Mouse (Mus musculus) heart, adult 11 months (tissue): ENCODE results near the gene Kcnq1.

Experiments
- DNase-seq: peaks from one replicate; pipeline ENCODE4 v3.0.0; 2022

Kcnq1 gene

DNA sequence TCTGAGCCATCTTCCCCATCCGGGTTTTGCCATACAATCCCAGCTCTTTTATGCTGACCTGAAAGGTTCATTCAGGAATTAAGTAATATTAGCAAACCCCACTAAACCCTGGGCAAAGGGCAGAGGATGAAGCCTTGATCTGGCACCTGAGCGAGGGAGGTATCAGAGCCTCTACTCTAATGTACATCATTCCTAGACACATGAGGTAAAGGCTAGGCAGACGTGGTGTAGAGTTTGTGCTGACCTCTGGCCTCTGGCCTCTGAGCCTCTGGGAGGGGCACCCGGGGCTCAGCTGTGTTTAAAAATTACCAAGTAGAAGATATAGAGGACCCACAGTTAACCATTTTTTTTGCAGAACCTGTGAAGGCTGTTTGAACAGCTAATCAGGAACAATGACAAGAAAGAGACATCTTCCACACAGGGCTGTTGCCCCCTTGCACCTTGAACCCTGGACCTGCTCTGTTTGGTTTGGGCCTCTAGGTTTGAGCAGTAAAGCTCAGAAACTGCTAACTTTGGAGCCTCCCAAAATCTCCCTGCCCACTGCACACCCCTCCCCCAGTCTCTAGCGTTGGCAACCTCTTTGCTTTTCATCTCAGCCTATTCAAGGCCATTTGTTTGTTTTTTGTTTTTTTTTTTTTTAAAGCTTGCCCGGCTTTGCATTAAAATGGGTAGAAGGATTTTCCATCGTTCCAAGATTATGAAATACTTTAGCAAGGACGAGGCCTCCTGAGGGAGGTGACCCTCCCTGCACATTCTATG is 180.5 kb downstream of the Kcnq1 start:
- DNase-seq = no peak

DNA sequence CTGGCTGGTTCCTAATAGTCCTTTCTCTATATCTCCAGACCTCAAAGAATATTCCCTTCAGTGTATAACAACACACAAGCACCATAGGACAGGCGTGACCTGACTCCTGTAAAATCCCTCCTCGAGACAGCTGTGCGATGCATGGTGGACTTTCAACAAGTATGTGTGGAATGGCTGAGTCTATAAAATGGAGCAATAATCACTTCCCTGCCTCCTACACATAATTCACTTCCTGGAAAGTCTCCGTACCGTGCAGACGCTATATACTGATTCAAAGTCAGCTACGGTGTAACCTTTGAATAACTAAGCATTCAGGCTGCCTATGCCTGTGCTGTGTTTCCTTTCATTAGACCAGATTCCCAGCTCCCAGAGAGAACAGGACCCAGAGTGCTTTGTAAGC is 182.0 kb downstream of the Kcnq1 start:
- DNase-seq = no peak

DNA sequence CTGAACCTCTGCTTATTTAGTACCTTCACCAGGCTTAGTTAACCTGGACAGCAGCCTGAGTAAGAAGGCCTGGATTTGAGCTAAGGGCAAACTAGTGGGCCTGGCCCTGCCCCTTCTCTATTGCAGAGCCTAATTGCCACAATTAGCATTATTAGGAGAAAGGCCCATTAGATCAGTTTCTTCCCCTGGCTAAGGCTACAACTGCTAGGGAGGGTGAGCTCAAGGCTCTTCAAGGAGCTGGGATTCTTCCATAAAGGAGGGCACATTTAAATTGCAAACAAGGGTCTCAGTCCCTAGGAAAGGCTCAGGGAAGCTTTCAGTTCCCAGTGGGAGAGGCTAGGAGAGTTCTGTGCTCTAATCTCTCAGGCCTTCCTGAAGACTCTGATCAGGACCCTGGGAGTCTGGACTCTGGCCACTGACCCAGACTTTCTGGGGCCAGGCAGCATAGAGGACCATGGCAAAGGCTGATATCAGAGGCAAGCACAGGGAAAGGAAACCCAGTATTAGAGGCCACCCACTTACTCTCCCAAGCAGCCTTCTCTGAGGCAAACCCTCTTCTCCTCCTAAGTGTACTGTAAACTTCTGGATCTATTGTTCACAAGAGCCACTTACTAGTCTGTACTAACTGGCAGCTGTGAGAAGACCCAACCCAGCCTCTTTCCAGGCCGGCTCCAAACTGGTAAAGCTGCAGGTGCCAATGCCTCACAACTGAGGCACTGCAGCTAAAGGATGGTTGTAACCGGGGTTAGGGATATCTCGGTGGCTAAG is 183.1 kb downstream of the Kcnq1 start:
- DNase-seq = peak; percentile 89

DNA sequence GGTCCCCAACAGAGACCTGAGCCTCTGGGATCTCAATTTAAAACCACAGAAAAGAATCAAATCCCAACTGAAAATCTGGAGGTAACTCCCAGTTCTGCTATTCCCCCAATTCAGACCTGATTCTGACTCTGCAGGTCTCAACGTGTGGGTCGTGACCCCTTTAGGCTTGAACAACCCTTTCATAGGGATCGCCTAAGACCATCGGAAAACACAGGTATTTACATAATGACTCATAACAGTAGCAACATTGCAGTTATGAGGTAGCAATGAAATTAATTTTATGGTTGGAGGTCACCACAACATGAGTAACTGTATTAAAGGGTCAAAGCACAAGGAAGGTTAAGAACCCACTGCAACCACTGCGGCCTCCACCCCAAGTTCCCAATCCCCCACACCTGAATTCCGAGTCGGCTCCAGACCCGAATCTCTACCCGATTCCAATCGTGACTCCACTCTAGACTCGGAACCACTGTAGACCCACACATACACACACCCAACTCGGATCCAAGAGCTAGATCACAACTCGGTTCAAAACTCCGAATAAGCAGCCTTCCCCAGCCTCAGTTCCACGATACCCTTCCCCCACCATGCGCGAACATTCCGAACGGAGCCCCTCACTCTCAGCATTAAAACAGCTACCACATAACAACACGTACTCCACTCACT is 188.7 kb downstream of the Kcnq1 start:
- no peak for DNase-seq

DNA sequence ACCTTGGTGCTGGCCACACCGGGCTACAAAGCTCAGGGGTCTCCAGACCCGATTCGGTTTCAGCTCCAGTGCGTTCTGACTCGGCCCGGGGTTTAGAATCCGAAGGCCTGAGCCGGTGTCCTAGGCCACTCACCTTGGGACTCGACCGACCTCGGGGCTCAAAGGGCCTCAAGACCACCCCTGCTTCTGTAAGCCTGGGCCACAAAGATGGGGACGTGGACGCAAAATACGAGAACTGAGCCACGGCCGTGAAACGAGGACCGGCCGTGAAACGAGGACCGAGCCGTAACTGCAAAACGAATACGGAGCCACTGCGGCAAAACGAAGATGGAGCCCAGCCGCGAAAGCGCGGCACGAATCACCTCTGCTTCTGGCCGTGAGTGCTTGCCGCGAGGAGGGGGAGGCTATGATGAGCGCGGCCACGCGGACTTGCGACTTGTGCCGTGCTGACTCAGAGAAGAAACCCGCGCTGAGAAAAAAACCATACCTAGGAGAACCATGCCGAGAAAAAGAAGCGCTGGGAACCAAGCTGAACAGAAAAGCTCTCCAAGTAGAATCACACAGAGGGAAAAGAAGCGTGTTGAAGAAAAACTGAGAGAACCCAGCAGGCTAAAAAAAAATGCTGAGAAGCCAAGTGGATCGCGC is 189.3 kb downstream of the Kcnq1 start:
- DNase-seq = peak; percentile 90

DNA sequence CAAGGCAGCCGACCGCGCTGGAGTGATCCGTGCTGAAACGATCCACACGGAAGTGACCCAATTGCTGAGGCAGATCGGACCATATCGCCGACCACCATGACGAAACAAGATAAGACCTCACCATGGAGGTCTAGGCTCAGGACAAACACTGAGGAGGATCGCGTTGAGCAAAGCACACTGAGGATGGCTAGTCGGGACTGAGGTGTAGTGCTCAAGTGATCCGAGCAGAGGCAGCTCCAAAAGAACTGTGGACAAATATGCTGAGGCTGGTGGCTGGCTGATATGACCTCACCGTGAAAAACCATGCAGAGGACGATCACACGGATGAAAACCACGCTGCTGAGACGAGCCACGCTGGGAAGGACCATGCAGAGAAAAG is 189.8 kb downstream of the Kcnq1 start:
- DNase-seq = no peak

DNA sequence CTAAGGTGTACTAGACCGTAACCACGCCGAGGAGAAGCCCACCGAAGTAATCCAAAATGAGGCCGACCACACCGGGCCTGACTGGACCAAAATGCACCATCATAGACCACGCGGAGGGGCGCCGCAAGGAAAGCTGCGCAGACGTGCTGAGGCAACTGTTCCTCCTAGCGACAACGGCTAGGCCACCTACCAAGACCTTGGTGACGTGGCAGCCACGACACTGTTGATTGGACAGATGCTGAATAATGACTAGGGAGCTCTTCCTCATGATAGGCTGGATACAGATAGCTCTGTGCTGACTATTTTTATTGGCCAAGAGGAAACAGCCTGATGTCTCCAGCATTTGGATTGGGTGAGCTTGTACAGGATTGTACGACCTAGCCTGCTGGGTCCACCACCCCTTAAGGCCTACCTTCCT is 190.2 kb downstream of the Kcnq1 start:
- DNase-seq = peak; percentile 100

DNA sequence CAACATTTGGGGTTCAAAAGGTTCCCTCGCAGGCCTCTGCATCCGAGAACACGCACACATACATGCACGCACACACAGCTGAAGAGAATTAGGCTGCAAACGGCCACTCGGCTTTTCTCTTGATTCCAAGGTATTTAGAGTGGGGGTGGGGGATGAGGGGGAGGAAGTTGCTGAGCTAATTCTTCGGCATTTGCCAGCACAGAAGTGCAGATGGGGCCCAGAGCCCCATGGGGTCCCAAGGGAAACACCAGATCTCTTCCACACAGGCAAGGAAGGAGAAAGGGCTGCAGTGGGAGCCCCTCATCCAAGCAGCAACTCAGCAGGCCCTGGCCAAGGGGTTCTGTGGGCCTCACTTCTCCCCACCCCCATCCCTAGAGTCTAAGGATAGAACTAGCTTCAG is 193.9 kb downstream of the Kcnq1 start:
- no peak for DNase-seq

DNA sequence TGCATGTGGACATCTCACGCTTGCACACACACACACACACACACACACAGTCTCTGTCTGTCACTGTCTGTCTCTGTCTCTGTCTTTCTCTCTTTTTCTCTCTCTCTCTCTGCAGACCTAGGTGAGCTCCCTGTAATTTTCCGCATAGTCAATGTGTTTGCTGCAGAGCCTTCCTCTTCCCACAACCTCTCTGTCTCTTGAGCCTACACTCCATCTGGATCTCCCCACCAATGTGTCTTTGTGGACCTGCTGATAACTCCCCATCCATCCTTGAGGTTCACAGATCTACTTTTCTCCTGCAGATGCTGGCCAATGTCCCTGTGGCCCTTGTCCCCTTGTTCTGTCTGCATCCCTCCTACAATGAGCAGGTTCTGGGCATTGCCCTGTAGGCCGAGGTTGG is 194.5 kb downstream of the Kcnq1 start:
- no peak for DNase-seq

DNA sequence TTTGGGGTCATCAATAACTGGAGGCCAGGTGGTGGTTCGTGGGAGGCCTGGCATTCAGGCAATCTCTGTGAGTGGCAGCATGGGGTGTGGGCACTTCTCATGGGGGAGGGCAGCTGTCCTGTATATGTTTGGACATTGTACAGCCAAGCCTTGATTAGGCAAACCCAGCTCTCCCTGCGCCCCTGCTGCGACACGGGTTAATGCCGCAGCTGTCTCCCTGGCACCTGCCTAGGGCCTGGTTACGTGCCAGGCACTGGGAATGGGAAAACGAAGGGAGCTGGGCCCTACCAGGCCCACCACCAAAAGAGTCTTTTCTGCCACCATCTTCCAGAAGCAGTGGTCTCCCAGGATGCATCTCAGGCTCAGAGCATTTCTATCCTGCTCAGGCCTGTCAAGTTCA is 196.0 kb downstream of the Kcnq1 start:
- no peak for DNase-seq

DNA sequence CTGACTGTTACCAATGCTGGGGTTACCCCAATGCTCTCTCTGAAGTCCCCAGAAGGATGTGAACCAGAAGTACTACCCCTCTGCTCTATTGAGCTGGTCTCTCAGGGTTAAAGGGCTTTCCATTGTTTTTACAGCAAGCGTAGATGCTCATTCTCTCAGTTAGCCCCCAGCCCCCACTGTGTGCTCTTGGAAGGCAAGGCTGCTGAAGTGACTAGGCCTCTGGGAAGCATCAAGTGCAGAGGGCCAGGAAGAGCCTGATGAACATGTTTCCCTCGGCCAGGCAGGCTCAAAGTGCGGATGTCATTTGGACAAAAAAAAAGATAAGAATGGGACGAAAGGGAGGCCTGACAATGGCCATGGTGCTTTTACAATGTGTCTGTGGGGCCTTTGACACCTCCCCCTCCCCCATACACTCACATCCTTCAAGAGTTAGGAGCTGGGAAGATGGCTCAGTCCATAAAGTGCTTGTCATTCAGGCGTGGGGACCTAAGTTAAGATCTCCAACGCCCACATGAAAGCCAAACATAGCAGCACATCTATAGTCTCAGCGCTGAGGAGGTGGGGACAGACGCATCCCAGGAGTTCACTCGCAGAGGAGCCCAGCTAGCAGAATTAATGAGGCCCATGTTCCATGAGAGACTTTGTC is 196.6 kb downstream of the Kcnq1 start:
- no peak for DNase-seq

DNA sequence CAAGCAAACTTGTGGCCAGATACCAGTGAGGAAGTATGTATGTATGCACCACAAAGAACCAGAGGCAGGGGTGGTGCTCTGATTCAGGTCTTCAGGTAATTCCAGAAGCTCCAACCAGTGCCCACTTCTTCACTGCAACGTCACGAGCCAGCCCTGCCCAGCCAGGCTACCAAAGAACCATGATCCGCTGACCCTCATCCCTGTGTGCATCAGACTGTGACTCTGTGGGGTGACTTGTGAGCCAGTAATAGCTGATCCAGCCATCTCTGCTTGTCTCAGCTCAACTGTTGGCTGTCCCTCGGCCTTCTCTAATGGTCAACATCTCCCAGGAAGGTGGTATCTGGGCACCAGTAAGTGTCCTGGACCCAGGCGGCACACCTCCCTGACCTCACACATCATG is 197.4 kb downstream of the Kcnq1 start:
- no peak for DNase-seq

DNA sequence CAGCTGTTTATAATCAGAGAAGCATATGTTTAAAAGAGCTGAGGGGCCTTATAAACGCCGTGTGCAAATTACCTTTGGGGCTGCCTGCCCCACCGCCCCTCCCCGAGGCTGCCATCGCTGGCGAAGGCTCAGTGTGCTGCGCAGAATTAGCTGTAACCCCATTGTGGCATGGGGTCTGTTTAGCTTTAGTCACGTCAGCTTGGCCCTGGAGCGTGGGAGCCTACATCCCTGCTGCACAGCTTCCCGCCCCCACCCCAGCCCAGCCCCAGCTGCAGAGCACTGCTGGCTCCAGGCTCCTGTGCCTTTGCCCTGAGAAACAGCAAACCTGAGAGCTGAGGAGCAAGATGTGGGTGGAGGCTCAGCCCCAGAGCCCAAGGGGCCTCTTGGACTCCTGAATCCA is 199.6 kb downstream of the Kcnq1 start:
- no peak for DNase-seq

DNA sequence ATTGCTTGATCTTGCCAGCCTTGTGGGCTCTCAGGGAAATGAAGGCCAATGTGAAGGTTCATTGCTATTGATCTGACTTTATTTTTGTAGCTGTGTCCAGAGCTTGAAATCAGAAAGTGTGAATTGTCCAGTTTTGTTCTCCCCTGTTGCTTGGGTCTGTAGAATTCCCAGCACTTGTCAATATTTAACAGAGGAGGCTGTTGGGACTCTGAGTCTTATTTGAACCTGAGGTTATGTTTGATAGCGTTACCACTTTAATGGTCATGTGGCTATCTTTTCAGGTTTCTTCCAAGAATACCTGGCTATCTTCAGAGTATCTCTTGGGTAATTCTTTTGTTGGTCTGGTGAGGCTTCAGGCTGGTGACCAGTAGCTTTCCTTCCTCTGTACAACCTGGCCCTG is 201.8 kb downstream of the Kcnq1 start:
- DNase-seq = no peak

DNA sequence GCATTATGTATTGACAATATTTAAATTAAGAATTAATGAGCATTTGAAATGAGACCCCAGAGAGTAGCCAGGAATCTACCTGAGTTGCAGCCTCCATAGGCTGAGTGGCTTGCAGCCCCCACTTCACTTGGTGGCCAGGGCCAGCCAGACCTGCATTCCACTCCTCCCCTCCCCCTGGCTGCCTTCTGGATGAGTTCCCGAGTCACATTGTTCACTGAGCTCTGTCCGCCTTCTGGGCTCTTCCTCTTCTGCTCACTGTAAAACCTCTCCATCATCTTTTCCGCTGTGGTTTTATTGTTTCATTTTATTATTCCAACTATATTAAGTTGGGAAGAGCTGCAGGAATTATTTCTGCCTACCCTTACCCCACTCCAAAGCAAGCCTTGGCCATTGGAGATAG is 204.1 kb downstream of the Kcnq1 start:
- DNase-seq = no peak

DNA sequence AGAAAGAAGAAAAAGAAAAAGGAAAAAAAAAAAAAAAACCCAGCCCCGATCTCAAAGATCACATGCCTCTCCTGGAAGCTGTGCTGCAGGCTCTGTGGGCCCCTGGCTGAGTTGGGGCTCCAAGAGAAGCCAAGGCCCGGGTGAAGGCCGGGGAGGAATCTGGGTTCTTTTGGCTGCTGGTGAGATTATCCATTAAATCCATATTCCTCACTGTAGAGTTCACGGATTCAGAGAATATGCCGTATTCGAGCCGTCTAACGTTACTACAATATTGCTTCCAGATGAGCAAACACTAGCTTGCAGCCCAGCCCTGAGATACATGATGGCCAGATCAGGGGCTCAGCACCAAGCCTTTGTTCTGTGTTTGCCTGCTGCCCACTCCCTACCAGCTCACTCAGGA is 204.7 kb downstream of the Kcnq1 start:
- no peak for DNase-seq

DNA sequence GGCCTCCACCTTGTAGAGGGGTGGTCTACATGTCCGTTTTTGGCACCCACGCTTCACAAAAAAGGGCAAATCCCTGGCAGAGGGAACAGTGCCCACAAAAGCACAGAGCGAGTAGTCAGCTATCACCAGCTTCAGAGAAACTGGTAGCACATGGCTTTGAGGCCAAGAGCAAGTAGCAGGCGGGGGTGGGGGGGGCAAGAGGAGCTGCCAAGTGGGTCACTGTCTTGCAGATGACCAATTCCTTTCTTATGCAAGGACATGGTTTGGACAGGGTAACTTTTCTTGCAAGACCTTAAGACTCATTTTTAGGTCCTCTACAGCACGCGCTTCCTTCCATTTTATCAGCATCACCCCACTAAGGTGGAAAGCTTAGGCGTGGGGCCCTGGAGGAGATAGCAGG is 205.3 kb downstream of the Kcnq1 start:
- no peak for DNase-seq

DNA sequence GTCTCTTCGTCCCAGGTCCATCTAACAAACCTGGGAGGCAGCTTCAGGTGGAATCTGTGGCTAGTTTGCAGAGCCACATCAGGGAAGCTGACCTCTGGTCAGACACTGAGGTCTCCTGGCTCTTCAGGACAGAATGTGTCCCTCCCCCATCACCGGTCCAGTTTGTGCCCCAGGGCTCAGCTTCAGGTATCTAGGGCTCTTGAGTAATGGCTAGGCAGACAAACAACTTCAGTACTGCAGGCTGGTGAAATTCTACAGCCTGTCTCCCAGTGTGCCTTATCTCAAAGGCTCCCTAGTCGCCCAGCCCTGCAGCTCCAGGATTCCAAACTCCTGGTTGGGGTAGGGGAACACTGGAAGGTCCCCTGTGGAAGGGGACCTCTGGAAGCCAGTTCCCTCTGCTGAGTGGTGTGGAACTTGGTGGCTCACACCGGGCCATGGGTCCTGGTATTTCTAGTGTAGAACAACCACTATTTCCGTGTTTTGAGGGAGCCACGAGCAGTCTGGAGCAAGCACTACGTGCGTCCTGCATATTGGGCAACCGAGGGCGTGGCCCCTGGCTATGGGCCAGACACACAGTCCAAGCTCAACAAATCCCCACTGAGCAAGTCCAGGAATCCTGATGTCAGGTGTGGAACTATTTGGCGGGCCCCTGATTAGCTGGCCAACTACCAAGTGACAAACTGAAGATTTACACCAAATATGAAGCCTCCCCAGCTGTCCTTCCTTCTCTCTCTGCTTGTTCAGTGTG is 207.6 kb downstream of the Kcnq1 start:
- peak; percentile 98 for DNase-seq

DNA sequence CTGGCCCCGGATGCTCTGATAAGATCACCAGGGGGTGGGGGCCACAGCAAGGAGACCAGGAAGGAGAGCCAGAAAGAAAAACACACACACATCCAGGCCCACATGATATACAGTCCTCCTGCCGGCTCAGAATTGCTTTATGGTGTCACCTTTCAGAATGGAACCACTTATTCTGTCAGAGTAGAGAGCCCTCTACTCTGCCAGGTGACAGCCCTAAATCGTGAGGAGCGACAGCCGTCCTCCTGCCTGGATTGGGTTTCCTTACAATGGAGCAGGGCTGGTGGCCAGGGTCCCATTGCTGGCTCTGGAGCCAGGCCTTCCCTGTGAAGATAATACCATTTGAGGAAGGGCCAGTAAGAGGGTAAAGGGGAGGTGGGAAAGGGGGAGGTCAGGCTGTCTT is 212.3 kb downstream of the Kcnq1 start:
- DNase-seq = no peak

DNA sequence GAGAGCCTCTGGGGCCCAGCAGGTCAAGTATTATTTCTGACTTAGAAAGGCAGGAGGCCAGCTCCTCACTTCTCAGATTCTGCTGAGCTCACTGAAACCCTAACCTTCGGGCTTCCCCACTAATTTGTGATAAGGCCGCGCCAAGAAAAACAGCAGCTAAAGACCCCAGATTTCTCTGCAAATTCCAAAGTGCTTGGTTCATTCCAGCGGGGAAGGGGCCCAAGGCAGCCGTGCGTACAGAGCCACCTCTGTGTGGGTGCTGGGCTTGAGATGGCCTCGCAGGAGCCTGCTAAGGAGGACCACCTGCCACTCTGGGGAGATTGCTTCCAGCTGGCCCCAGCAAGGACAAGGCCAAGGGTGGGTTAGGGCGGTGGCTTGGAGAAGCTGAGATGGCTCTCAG is 214.2 kb downstream of the Kcnq1 start:
- peak; percentile 93 for DNase-seq

DNA sequence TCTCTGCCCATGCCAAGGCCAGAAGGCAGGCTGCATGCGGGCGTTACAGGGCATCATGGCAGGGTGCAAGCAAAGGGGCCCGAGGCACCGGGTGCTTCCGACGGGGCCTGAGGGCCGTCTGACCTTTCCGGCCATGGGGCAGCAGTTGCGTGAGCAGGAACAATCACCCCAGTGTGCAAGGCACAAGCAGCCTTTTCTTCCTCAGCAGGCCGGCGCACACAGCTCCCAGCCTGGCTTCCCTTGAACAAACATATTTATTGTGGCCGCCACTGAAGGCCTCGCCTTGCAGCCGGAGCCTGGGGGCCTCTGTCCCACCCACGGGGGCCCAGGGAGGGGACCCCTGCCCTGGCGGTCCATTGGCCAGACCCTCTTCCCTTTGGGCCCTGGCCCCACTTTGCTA is 218.9 kb downstream of the Kcnq1 start:
- DNase-seq = no peak

DNA sequence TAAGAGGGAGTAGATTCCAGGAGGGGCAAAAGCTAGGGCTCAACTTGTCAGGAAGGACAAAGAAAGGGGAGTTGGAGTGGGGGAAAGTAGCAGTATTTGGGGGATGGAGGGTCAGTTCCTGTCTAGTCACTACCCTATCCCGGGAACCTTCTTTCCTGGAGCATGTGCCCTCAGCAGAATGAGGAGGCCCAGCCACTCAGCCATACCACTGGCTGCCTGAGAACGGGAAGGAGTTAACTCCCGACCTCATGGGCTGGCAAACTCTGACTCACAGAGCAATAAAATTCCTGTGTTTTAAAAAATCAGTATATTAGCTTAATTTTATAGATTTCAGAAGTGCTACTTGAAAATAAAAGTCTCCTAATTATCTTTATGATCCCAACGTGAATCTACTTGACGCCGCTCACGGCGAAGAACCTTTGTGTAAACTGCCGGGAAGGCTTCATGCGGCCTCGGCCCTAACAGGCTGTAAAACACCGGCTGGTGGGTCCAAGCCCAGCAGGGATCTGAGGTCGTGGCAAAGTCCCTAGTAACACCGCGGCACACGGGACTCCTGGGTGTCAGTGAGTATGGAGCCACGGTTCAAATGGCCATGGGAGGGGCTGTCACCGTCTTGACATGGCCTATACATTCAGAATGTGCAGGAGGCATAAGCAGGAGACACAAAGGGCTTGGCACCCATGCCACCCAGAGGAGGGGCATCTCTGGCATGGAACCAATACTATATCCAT is 222.2 kb downstream of the Kcnq1 start:
- DNase-seq = no peak
